Mouse (Mus musculus) heart, embryonic 12.5 days (tissue): ENCODE measurements at regions not wholly inside any gene's neighbourhood (a gene's known extent, or its start where the extent isn't known, plus 50 kb on each side); places are given as distances from the start of the nearest gene placed in this dataset.
A peak's percentile ranks its signal among the peaks of the same experiment; 100 is the strongest.
"Not testable (repeated sequence)": the region's sequence is repeated elsewhere in the genome, so short reads cannot be mapped to it uniquely, and the experiment has no call there.

ENCODE experiments used
- ATAC-seq: fragments of 200-750 bp; cut with Nextera tagmentation; 2 replicates; pipeline ENCODE4 v1.8.0; 2017; ENCODE audit warnings: moderate TSS enrichment, moderate library complexity; ENCODE audit not compliant: insufficient number of reproducible peaks, low FRiP score
- H3K27ac ChIP-seq: fragments of 300-500 bp; sonication (generic); 2 replicates; pipeline ENCODE4 v1.5.1; 2016; ENCODE audit warnings: mild to moderate bottlenecking, moderate library complexity; ENCODE audit not compliant: poor library complexity, severe bottlenecking
- H3K27me3 ChIP-seq: fragments of 300-500 bp; sonication (generic); replicated peaks from 2 replicates; pipeline ENCODE4 v1.6.1; 2016; ENCODE audit warnings: mild to moderate bottlenecking, moderate library complexity
- H3K36me3 ChIP-seq: fragments of 300-500 bp; sonication (generic); 2 replicates; pipeline ENCODE4 v1.6.1; 2016; ENCODE audit warnings: mild to moderate bottlenecking, moderate library complexity
- H3K4me1 ChIP-seq: fragments of 300-500 bp; sonication (generic); replicated peaks from 2 replicates; pipeline ENCODE4 v1.6.1; 2016; ENCODE audit warnings: mild to moderate bottlenecking
- H3K4me2 ChIP-seq: fragments of 300-500 bp; sonication (generic); 2 replicates; pipeline ENCODE4 v1.6.1; 2016; ENCODE audit warnings: mild to moderate bottlenecking, moderate library complexity
- H3K4me3 ChIP-seq: fragments of 300-500 bp; sonication (generic); 2 replicates; pipeline ENCODE4 v1.5.1; 2016; ENCODE audit warnings: mild to moderate bottlenecking
- H3K9ac ChIP-seq: fragments of 300-500 bp; sonication (generic); 2 replicates; pipeline ENCODE4 v1.6.1; 2016; ENCODE audit warnings: mild to moderate bottlenecking, moderate library complexity
- H3K9me3 ChIP-seq: fragments of 300-500 bp; sonication (generic); replicated peaks from 2 replicates; pipeline ENCODE4 v1.6.1; 2016; ENCODE audit warnings: mild to moderate bottlenecking, moderate library complexity
- WGBS: fragments of 180-500 bp; shearing (Covaris S2); methylation state at CpG from one replicate; pipeline ENCODE4 v1.1.7; 2016; 5-methylcytosine and 5-hydroxymethylcytosine counted together

DNA sequence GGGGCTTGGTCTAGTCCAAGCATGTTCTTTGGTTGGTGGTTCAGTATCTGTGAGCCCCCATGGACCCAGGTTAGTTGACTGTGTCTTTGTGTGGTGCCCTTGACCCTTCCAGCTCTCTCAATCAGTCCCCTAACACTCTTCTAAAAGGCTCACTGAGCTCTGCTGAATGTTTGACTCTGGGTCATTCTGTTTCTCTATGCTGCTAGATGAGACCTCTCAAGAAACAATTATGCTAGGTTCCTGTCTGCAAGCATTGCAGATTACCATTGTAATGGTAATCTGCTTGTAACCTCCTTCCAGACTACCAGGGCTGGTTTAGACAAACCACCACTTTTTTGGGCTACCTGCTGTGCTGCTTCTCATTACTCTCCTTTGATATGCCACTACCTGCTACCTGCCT is 2863.9 kb downstream of the Gm37988 start:
- no peaks in the 10 kb centered on the region for H3K9me3 ChIP-seq
- H3K4me3 ChIP-seq = no peak overlapping the region
- no peak overlapping the region for H3K9ac ChIP-seq
- H3K4me1 ChIP-seq = no peaks in the 10 kb centered on the region
- no peaks in the 10 kb centered on the region for H3K27me3 ChIP-seq
- H3K4me2 ChIP-seq = no peak overlapping the region
- no peaks in the 10 kb centered on the region for H3K36me3 ChIP-seq
- H3K27ac ChIP-seq = no peak overlapping the region
- ATAC-seq = no peak

DNA sequence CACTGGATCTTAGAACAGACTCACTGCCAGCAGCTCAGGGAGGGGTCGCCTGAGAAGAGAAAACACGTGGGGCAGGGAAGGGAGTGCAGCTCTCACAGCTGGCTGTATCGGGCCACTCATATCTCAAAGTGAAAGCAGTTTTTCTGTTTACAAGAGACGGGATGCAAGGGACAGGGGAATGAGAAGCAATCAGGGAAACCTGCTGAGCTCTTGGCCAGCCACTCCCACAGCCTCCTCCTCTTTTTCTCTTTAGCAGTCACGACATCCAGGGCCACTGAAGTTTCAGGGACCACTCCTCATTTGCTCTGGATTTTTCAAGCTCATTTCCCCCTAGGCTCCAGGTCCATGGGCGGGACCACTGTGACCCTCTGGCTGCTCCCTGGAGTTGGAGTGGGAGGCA is 2901.5 kb downstream of the Gm37988 start:
- H3K4me1 ChIP-seq, H3K4me2 ChIP-seq, H3K27me3 ChIP-seq, H3K27ac ChIP-seq, H3K36me3 ChIP-seq, H3K4me3 ChIP-seq, H3K9ac ChIP-seq, ATAC-seq: not testable (repeated sequence)
- peaks cover 16% of the 10 kb centered on the region for H3K9me3 ChIP-seq
- WGBS = 77% methylated on average over 6 of the region's 6 CpGs

DNA sequence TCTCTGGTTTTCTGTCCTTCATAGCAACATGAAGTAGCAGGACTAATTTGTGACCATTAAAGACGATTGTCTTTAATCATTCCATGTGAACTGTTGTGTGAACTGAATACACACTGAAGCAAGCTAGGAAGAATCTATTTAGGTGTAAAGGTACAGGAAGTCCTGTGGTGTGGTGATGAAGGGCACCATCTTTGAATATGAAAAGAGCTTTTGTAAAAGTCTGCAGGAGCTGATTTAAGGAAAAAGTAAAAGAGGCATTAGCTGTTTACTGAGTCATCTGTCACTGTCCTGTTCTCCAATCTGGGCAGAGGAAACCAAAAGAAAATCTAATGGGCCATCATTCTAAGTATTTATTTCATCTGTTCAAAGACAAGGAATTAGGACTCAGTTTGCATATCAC is 2925.0 kb downstream of the Gm37988 start:
- H3K4me1 ChIP-seq = no peaks in the 10 kb centered on the region
- WGBS = 65% methylated on average over 1 of the region's 1 CpGs

DNA sequence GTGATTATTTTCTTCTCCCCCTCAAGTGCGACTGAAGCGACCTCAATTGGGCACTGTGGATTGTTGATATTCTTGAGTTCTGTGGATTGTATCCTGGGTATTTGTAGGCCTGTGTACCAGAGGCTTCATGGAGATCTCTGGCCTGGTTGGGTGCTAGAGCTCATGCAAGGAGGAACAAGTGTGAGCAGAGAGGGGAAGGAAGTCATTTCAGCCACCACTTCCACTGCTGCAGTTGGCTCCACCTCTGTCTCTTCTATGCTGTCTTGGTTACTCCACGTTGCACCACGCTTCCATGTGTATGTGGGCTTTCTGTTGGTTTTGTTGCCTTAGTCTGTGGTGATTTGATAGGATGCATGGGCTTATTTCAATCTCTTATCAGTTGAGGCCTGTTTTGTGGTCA is 2929.6 kb downstream of the Gm37988 start:
- H3K36me3 ChIP-seq = no peaks in the 10 kb centered on the region
- H3K4me2 ChIP-seq = no peak overlapping the region
- H3K27ac ChIP-seq = no peak overlapping the region
- H3K4me3 ChIP-seq = no peak overlapping the region
- WGBS = 84% methylated on average over 4 of the region's 4 CpGs
- no peak for ATAC-seq
- no peaks in the 10 kb centered on the region for H3K27me3 ChIP-seq
- H3K4me1 ChIP-seq = no peaks in the 10 kb centered on the region
- 0 out of 2 replicates have a peak, but pooled peaks cover 5% of the 10 kb centered on the region for H3K9me3 ChIP-seq
- no peak overlapping the region for H3K9ac ChIP-seq

More for the DNA sequence above, 2925.0 kb downstream of the Gm37988 start:
- H3K9ac ChIP-seq = no peak overlapping the region
- H3K4me3 ChIP-seq = no peak overlapping the region
- H3K9me3 ChIP-seq = no peaks in the 10 kb centered on the region
- no peaks in the 10 kb centered on the region for H3K27me3 ChIP-seq
- ATAC-seq = no peak
- no peak overlapping the region for H3K27ac ChIP-seq
- H3K4me2 ChIP-seq = no peak overlapping the region
- H3K36me3 ChIP-seq = no peaks in the 10 kb centered on the region

DNA sequence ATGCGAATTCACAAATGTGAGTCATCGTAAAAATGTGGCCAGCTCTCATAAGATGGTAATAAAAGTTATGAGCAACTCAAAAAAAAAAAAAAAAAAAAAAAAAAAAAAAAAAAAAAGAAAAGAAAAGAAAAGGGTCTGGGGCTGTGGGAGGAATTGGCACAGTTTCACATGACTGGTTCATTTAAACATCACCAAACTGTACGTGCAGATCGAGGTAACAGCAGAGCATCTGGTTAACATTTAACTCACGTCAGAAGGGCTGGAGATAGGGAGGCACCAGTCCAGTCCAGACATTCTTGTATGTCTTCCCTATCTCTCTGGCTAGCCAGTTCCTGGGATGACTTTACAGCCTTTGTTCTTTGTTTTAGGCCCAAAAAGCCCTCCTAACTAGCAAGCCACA is 2938.2 kb downstream of the Gm37988 start:
- no peak overlapping the region for H3K4me3 ChIP-seq
- H3K4me1 ChIP-seq = no peaks in the 10 kb centered on the region
- H3K9ac ChIP-seq = no peak overlapping the region
- no peaks in the 10 kb centered on the region for H3K36me3 ChIP-seq
- no peaks in the 10 kb centered on the region for H3K27me3 ChIP-seq
- H3K9me3 ChIP-seq = peaks cover 6% of the 10 kb centered on the region; the same call in 1 of the 2 replicates
- 40% methylated on average over 5 of the region's 5 CpGs for WGBS
- no peak overlapping the region for H3K4me2 ChIP-seq
- no peak overlapping the region for H3K27ac ChIP-seq
- no peak for ATAC-seq

DNA sequence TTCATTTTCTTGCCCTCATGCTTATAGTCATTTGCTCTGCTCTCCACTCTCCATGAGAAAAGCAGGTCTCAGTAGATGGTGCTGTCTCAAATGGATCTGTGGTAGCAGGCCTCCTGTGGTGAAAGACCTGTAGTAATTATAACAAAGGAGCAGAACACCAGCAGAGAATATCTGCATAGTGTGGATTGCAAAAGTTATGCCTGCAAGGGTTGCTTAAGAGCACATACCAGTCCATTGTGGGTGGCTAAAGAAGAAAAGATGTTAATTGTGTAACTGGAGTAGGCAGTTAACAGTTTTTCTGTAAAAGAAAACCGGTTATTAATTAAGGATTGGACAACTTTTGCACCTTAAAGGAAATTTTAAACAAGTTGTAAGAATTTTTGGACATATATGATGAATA is 2969.0 kb downstream of the Gm37988 start:
- peaks cover 25% of the 10 kb centered on the region for H3K4me1 ChIP-seq
- no peaks in the 10 kb centered on the region for H3K36me3 ChIP-seq
- no peak overlapping the region for H3K9ac ChIP-seq
- ATAC-seq = no peak
- no peak overlapping the region for H3K27ac ChIP-seq
- no peaks in the 10 kb centered on the region for H3K27me3 ChIP-seq
- H3K9me3 ChIP-seq = no peaks in the 10 kb centered on the region
- no peak overlapping the region for H3K4me3 ChIP-seq
- 13% methylated on average over 1 of the region's 1 CpGs for WGBS
- H3K4me2 ChIP-seq = no peak overlapping the region

DNA sequence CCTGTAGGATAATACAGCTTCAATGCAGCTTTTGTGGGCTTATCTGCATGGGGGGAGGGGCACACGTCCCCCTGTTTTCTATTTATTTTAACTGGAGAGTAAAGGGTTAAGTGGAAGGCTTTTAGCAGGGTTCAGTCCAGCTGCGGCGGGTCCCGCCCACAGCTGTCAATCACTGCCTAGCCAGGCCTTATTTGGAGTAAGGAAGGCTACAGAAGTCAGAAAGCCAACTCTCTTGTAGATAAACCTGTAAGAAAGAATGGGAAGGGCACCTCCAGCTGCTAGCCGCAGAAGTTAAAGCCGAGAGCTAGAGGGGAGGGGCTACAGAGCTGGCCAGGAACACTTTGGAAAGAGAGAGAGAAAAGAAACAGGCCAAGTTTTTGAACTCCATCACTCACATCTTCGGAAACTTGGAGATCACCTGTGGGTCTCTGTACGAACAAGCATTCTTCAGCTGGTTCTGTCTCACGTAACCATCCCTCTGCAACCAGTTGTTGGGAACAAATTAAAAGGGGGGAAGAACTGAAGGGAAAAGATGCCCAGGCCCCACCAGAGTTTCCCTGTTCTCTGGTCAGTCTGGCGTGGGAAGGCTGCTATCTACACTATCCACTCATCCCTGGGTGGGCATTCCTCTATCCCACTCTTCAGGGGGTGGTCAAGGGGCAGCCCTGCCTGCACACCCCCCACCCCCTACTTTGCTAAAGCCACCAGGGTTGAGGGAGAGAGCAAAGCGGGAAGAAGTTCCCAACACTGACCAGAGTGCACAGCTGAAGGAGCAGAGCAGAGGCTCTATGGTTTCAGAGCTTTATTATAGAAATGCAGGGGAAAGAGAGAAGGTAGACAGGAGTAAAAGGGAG is 2969.7 kb downstream of the Gm37988 start:
- Histone ChIP-seq H3K4me2 (peak overlapping the region; percentile 48), H3K27me3 (no peaks in the 10 kb centered on the region), H3K9ac (no peak overlapping the region), H3K4me3 (no peak overlapping the region), H3K36me3 (no peaks in the 10 kb centered on the region), H3K9me3 (no peaks in the 10 kb centered on the region), H3K4me1 (peaks cover 25% of the 10 kb centered on the region), H3K27ac (peak overlapping the region; percentile 80)
- peak; percentile 87 for ATAC-seq
- WGBS = 7% methylated on average over 11 of the region's 11 CpGs

DNA sequence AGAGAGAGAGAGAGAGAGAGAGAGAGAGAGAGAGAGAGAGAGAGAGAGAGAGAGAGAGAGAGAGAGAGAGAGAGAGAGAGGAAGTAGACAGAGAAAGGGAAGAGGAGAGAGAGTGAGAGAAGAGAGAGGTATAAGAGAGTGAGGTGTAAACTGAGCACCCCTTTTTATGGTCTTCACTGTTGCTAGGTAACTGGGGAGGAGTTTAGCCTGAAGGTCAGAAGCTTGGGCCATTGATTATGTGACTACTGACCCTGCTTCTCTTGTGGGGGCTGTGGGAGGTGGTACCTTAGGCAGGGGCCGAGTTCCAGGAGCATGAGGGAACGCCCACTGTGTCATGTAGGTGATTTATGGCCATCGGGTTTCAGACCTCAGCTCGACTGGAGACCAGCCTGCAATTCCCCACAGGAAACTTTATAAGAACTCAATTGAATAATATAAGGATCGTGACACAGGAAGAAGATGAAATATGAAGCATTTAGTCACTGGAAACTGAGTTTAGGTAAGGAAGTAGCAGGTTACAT is 2970.4 kb downstream of the Gm37988 start:
- H3K36me3 ChIP-seq, H3K4me2 ChIP-seq, H3K9me3 ChIP-seq, H3K9ac ChIP-seq, ATAC-seq, H3K4me3 ChIP-seq, H3K27me3 ChIP-seq: not testable (repeated sequence)
- 41% methylated on average over 5 of the region's 5 CpGs for WGBS
- Histone ChIP-seq H3K4me1 (peaks cover 25% of the 10 kb centered on the region), H3K27ac (peak overlapping the region; percentile 80)

DNA sequence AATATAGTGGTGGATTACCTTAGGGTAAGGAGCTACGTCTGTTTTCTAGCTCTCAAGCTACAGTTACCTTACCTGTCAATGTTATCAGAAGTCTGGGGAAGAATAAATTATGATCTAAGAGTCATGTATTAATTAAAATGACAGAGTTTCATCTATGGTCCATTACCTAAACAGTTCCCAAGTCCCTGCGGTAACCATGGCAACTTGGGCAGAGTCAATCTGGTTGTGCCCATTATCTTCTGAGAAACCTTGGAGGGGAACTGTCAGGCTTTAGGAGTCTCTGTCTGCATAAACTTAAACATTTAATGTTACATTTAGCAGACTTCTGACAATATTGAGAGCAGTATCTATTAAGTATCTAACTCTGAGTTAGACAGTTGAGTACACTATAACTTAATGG is 2971.0 kb downstream of the Gm37988 start:
- Histone ChIP-seq H3K27me3 (no peaks in the 10 kb centered on the region), H3K4me3 (no peak overlapping the region), H3K27ac (no peak overlapping the region), H3K4me2 (no peak overlapping the region), H3K9ac (no peak overlapping the region), H3K36me3 (no peaks in the 10 kb centered on the region), H3K9me3 (no peaks in the 10 kb centered on the region), H3K4me1 (peaks cover 25% of the 10 kb centered on the region)
- 81% methylated on average over 2 of the region's 2 CpGs for WGBS
- no peak for ATAC-seq

DNA sequence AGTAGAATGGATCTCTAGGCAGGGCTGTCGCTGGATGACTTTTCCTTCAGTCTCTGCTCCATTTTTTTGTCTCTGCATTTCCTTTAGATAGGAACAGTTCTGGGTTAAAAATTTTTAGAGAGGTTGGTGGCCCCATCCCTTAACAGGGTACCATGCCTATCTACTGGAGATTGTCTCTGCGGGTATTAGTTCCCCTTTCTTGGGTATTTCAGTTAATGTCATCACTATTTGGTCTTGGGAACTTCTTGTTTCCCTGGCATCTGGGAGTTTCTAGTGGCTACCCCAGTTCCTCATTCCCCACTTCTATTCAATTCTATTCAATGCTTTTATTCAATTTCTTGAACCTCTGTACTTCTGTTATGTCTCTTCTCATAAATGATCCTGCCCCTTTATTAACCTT is 3016.3 kb downstream of the Gm37988 start:
- no peak for ATAC-seq
- no peaks in the 10 kb centered on the region for H3K27me3 ChIP-seq
- H3K4me2 ChIP-seq = no peak overlapping the region
- H3K4me3 ChIP-seq = no peak overlapping the region
- H3K9ac ChIP-seq = no peak overlapping the region
- H3K9me3 ChIP-seq = 0 out of 2 replicates have a peak, but pooled peaks cover 4% of the 10 kb centered on the region
- no peaks in the 10 kb centered on the region for H3K36me3 ChIP-seq
- 85% methylated on average over 2 of the region's 2 CpGs for WGBS
- no peak overlapping the region for H3K27ac ChIP-seq
- no peaks in the 10 kb centered on the region for H3K4me1 ChIP-seq
